In the genomic region with DNA sequence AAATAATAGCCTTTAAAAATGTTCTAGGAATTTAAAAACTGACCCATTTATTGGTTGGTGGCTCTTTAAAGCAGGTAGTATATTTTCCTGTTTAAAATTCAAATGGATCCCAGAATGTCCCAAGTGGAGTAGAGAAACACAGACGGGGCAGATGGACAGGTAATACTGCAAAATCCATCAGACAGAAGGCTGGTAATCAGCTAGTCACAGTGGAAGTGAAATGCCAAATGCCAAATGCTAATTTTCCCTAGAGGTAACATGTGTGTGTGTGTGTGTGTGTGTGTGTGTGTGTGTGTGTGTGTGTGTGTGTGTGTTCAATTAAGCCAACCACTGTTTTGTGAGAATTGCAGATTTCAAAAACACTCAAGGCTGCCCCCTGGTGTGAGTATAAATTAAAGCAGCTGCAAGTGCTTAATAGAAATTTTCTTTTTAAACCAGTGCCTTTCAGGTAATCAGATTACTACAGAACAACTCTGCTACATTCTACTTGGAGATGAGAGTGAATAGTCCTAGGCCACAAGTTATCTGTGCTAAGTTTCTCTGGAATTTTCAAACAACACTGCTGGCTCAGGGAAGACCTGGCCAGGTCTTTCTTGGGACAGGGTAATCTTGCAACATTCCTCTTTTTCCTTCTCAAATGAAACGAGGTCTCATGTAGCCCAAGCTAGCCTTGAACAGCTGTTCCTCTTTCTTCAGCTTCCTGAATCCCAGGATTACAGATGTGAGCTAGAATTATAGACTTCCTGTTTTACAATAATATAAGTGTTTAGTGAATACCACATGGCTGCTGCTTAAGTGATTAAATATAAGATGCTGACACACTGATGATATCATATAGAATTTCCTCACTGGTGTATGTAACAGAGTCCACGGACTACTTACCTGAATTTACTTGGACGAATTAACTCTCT, we compare ENCODE assay signal across 8 mouse cellular contexts.
DNase-seq lines count a peak whose midpoint lies in the region; ATAC-seq and TF ChIP-seq lines count a peak whose summit lies in the region.

No protein-coding gene starts in this region.

- no peaks in the 10 kb centered on the region for H3K27me3 ChIP-seq in kidney, adult 2 months (replicated peaks; ENCODE audit: control insufficient read depth, insufficient read depth, low read length)
- H3K27me3 ChIP-seq in kidney, embryonic 15.5 days, result 0 out of 2 replicates have a peak, but pooled peaks cover 2% of the 10 kb centered on the region
- H3K27me3 ChIP-seq in forebrain, embryonic 10.5 days (ENCODE audit: poor library complexity, severe bottlenecking), result no peaks in the 10 kb centered on the region
- H3K27me3 ChIP-seq in heart, embryonic 11.5 days (ENCODE audit: control insufficient read depth, insufficient read depth, low read length), result no peaks in the 10 kb centered on the region

- intact Hi-C loops in left cerebral cortex, postnatal 4 days (cut with DNase I), result loop anchor here (5.0 to 10.0 kb wide), 3 partner anchors 172 to 455 kb away; partner anchors contain the start of gene Pak7

- TF ChIP-seq POLR2A in kidney, adult 2 months (IDR thresholded peaks at IDR 0.05; ENCODE audit: low read depth, low read length), result no peak

- H3K4me2 ChIP-seq in kidney, embryonic 15.5 days, result no peak overlapping the region
- no peak overlapping the region for H3K4me2 ChIP-seq in heart, embryonic 11.5 days

- DNase-seq in kidney, adult 2 months, result peak; percentile 21
- DNase-seq in 3T3-L1 (ENCODE audit: low read depth, low spot score), result peak; percentile 47
- peak; percentile 5 to 44 for DNase-seq in adrenal gland, postnatal 36 days
- DNase-seq in forebrain, embryonic 10.5 days (ENCODE audit: extremely low spot score, low spot score), result peak; percentile 37
- peak; percentile 43 for DNase-seq in left cerebral cortex, postnatal 4 days
- DNase-seq in spleen, postnatal 4 days (ENCODE audit: low spot score in 2 of 2), result no peak

- H3K9ac ChIP-seq in kidney, embryonic 15.5 days, result no peak overlapping the region
- no peak overlapping the region for H3K9ac ChIP-seq in heart, embryonic 11.5 days (ENCODE audit: low read depth, low read length)

- no peak for TF ChIP-seq CTCF in kidney, adult 2 months (conservative IDR thresholded peaks at IDR 0.05; ENCODE audit: insufficient read depth, insufficient read length, low read depth, low read length)

- 44% methylated on average over 4 of the region's 4 CpGs for WGBS in kidney, adult 2 months
- 48% methylated on average over 4 of the region's 4 CpGs for WGBS in kidney, embryonic 15.5 days
- WGBS in forebrain, embryonic 10.5 days, result 71% methylated on average over 4 of the region's 4 CpGs
- 54% methylated on average over 4 of the region's 4 CpGs for WGBS in heart, embryonic 11.5 days (ENCODE audit: insufficient replicate concordance)

- H3K36me3 ChIP-seq in kidney, adult 2 months (ENCODE audit: control insufficient read depth, insufficient read depth, low read length), result no peaks in the 10 kb centered on the region
- H3K36me3 ChIP-seq in kidney, embryonic 15.5 days, result no peaks in the 10 kb centered on the region
- no peaks in the 10 kb centered on the region for H3K36me3 ChIP-seq in forebrain, embryonic 10.5 days (replicated peaks)
- no peaks in the 10 kb centered on the region for H3K36me3 ChIP-seq in heart, embryonic 11.5 days (ENCODE audit: control insufficient read depth, insufficient read depth, low read length)

- H3K4me3 ChIP-seq in kidney, adult 2 months (ENCODE audit: insufficient read depth, low read depth, low read length), result no peak overlapping the region
- no peak overlapping the region for H3K4me3 ChIP-seq in kidney, embryonic 15.5 days (replicated peaks)
- H3K4me3 ChIP-seq in forebrain, embryonic 10.5 days, result no peak overlapping the region
- H3K4me3 ChIP-seq in heart, embryonic 11.5 days (ENCODE audit: low read depth, low read length), result no peak overlapping the region

- H3K4me1 ChIP-seq in kidney, adult 2 months (ENCODE audit: control insufficient read depth, insufficient read depth, low read length), result no peaks in the 10 kb centered on the region
- no peaks in the 10 kb centered on the region for H3K4me1 ChIP-seq in kidney, embryonic 15.5 days
- H3K4me1 ChIP-seq in forebrain, embryonic 10.5 days, result no peaks in the 10 kb centered on the region
- H3K4me1 ChIP-seq in heart, embryonic 11.5 days (ENCODE audit: control insufficient read depth, insufficient read depth, low read length), result no peaks in the 10 kb centered on the region

- no peak for ATAC-seq in kidney, embryonic 15.5 days (replicated peaks; ENCODE audit: low FRiP score)
- no peak for ATAC-seq in heart, embryonic 11.5 days (replicated peaks; ENCODE audit: insufficient number of reproducible peaks, low FRiP score, low TSS enrichment)

- no peaks in the 10 kb centered on the region for H3K9me3 ChIP-seq in kidney, embryonic 15.5 days (replicated peaks)
- no peaks in the 10 kb centered on the region for H3K9me3 ChIP-seq in forebrain, embryonic 10.5 days
- no peaks in the 10 kb centered on the region for H3K9me3 ChIP-seq in heart, embryonic 11.5 days (replicated peaks; ENCODE audit: control insufficient read depth, low read length)

- no peak overlapping the region for H3K27ac ChIP-seq in kidney, adult 2 months (ENCODE audit: insufficient read depth, low read depth, low read length)
- H3K27ac ChIP-seq in kidney, embryonic 15.5 days, result no peak overlapping the region
- no peak overlapping the region for H3K27ac ChIP-seq in forebrain, embryonic 10.5 days
- no peak overlapping the region for H3K27ac ChIP-seq in heart, embryonic 11.5 days (ENCODE audit: low read depth, low read length)

Comparison
In these comparisons a context has a peak if more than half of its experiments do, and no peak if none do; other contexts are left out.
1. DNase-seq: peak in kidney, adult 2 months (single experiment), 3T3-L1 (single experiment), adrenal gland, postnatal 36 days (2 of 2), forebrain, embryonic 10.5 days (single experiment) and left cerebral cortex, postnatal 4 days (single experiment); none in spleen, postnatal 4 days (0 of 2).